Mouse (Mus musculus): ENCODE data around the gene Tspan4. TPM values are rescaled to one million over a fixed set of nuclear protein-coding genes. Genes with fewer than 3 reads are reported as not detected.
A peak's percentile ranks its signal among the peaks of the same experiment; 100 is the strongest.

Tspan4 gene
- polyA plus RNA-seq, 1 experiment from 2014 or later, result 72.8 TPM

- H3K27me3 ChIP-seq (replicated peaks), result peaks cover 32% of the 10 kb centered on the region
- H3K36me3 ChIP-seq, result peaks cover 13% of the 10 kb centered on the region
- H3K4me1 ChIP-seq, result peaks cover 64% of the 10 kb centered on the region
- H3K4me3 ChIP-seq (replicated peaks), result no peak overlapping the region; the same call in 1 of the 2 replicates
- H3K9me3 ChIP-seq, result no peaks in the 10 kb centered on the region
- ATAC-seq (ENCODE audit: insufficient read depth, low FRiP score, low read depth), result no peak
- peak overlapping the region; percentile 48 for H3K4me2 ChIP-seq
- H3K27ac ChIP-seq, result no peak overlapping the region
- no peak overlapping the region for H3K9ac ChIP-seq
- 37% methylated on average over 10 of the region's 10 CpGs for WGBS
Observed at GRCm38 (mm10) chr7:141465388-141466044, 9.5 kb upstream of the Tspan4 start.

- Histone ChIP-seq H3K27me3 (replicated peaks) (peaks cover 32% of the 10 kb centered on the region), H3K36me3 (peaks cover 18% of the 10 kb centered on the region), H3K9me3 (no peaks in the 10 kb centered on the region), H3K4me2 (no peak overlapping the region), H3K4me3 (replicated peaks) (no peak overlapping the region), H3K27ac (no peak overlapping the region), H3K4me1 (peaks cover 60% of the 10 kb centered on the region), H3K9ac (no peak overlapping the region)
- ATAC-seq (ENCODE audit: insufficient read depth, low FRiP score, low read depth), result no peak
- WGBS, result 78% methylated on average over 7 of the region's 7 CpGs
Observed at GRCm38 (mm10) chr7:141466045-141466394, 9.0 kb upstream of the Tspan4 start.

- Histone ChIP-seq H3K9me3 (no peaks in the 10 kb centered on the region), H3K4me2 (peak overlapping the region; percentile 84), H3K9ac (peak overlapping the region; percentile 62; the same call in 1 of the 2 replicates), H3K4me3 (replicated peaks) (peak overlapping the region; percentile 83), H3K4me1 (peaks cover 54% of the 10 kb centered on the region), H3K27ac (peak overlapping the region; percentile 95), H3K36me3 (peaks cover 24% of the 10 kb centered on the region), H3K27me3 (replicated peaks) (peaks cover 31% of the 10 kb centered on the region)
- ATAC-seq (ENCODE audit: insufficient read depth, low FRiP score, low read depth), result no peak
- WGBS, result 56% methylated on average over 10 of the region's 10 CpGs
Observed at GRCm38 (mm10) chr7:141466607-141467148, 8.4 kb upstream of the Tspan4 start.

- peaks cover 49% of the 10 kb centered on the region for H3K4me1 ChIP-seq
Observed at GRCm38 (mm10) chr7:141467230-141468030, 7.6 kb upstream of the Tspan4 start, which contains the start of gene Cd151. TSS of gene Cd151 (plus strand) at chr7:141467392.

GRCm38 (mm10) chr7:141468164-141468521 is 6.9 kb upstream of the Tspan4 start:
- ATAC-seq (ENCODE audit: insufficient read depth, low FRiP score, low read depth), result no peak
- Histone ChIP-seq H3K36me3 (peaks cover 24% of the 10 kb centered on the region), H3K9ac (peak overlapping the region; percentile 62; the same call in 1 of the 2 replicates), H3K4me3 (replicated peaks) (peak overlapping the region; percentile 83), H3K4me2 (peak overlapping the region; percentile 84), H3K27me3 (replicated peaks) (peaks cover 18% of the 10 kb centered on the region), H3K4me1 (peaks cover 46% of the 10 kb centered on the region), H3K27ac (peak overlapping the region; percentile 95), H3K9me3 (no peaks in the 10 kb centered on the region)
- WGBS, result 10% methylated on average over 5 of the region's 5 CpGs

More at GRCm38 (mm10) chr7:141467230-141468030, 7.6 kb upstream of the Tspan4 start, which contains the start of gene Cd151:
- peak; percentile 85 for ATAC-seq (ENCODE audit: insufficient read depth, low FRiP score, low read depth)
- Histone ChIP-seq H3K27me3 (replicated peaks) (peaks cover 23% of the 10 kb centered on the region), H3K9me3 (no peaks in the 10 kb centered on the region), H3K36me3 (peaks cover 24% of the 10 kb centered on the region), H3K9ac (peak within 1 kb of the TSS; percentile 62), H3K27ac (peak within 1 kb of the TSS; percentile 95), H3K4me3 (replicated peaks) (peak within 1 kb of the TSS; percentile 83), H3K4me2 (peak within 1 kb of the TSS; percentile 84)
- WGBS, result under 1% methylated on average over 52 of the region's 52 CpGs

- Histone ChIP-seq H3K4me2 (peak overlapping the region; percentile 84), H3K4me3 (replicated peaks) (peak overlapping the region; percentile 83), H3K9me3 (no peaks in the 10 kb centered on the region), H3K27me3 (replicated peaks) (peaks cover 14% of the 10 kb centered on the region; the same call in 1 of the 2 replicates), H3K9ac (peak overlapping the region; percentile 62; the same call in 1 of the 2 replicates), H3K27ac (peak overlapping the region; percentile 95), H3K4me1 (peaks cover 43% of the 10 kb centered on the region), H3K36me3 (peaks cover 24% of the 10 kb centered on the region)
- WGBS, result 6% methylated on average over 8 of the region's 8 CpGs
- ATAC-seq (ENCODE audit: insufficient read depth, low FRiP score, low read depth), result peak; percentile 57
Observed at GRCm38 (mm10) chr7:141468522-141469211, 6.4 kb upstream of the Tspan4 start.

DNA sequence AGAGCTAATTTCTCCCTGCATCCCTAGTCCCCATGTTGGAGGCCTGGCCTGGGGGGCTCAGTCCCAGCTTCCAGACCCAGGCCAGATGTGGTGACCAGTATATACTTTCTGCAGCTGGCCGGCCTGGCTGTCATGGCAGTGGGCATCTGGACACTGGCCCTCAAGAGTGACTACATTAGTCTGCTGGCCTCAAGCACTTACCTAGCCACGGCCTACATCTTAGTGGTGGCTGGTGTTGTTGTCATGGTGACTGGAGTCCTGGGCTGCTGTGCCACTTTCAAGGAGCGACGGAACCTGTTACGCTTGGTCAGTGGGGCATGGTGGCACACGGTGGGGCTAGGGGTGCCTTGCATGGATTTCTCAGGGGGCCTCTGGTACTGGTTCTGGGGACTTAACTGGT is 5.7 kb upstream of the Tspan4 start:
- Histone ChIP-seq H3K36me3 (peaks cover 24% of the 10 kb centered on the region), H3K4me3 (replicated peaks) (peak overlapping the region; percentile 83), H3K4me1 (peaks cover 46% of the 10 kb centered on the region), H3K9ac (peak overlapping the region; percentile 21; the same call in 1 of the 2 replicates), H3K27me3 (replicated peaks) (peaks cover 7% of the 10 kb centered on the region; the same call in 1 of the 2 replicates), H3K27ac (peak overlapping the region; percentile 95), H3K9me3 (no peaks in the 10 kb centered on the region), H3K4me2 (peak overlapping the region; percentile 84)
- no peak for ATAC-seq (ENCODE audit: insufficient read depth, low FRiP score, low read depth)
- 86% methylated on average over 6 of the region's 6 CpGs for WGBS

- Histone ChIP-seq H3K27ac (no peak overlapping the region), H3K9me3 (no peaks in the 10 kb centered on the region), H3K4me1 (peaks cover 39% of the 10 kb centered on the region), H3K4me3 (replicated peaks) (no peak overlapping the region), H3K9ac (no peak overlapping the region), H3K36me3 (peaks cover 24% of the 10 kb centered on the region), H3K4me2 (no peak overlapping the region), H3K27me3 (replicated peaks) (no peaks in the 10 kb centered on the region)
- ATAC-seq (ENCODE audit: insufficient read depth, low FRiP score, low read depth), result no peak
- 90% methylated on average over 18 of the region's 18 CpGs for WGBS
Observed at GRCm38 (mm10) chr7:141469901-141470636, 5.0 kb upstream of the Tspan4 start.

GRCm38 (mm10) chr7:141470637-141470944 is 4.4 kb upstream of the Tspan4 start:
- no peak for ATAC-seq (ENCODE audit: insufficient read depth, low FRiP score, low read depth)
- peaks cover 36% of the 10 kb centered on the region for H3K4me1 ChIP-seq
- H3K27ac ChIP-seq, result no peak overlapping the region
- H3K36me3 ChIP-seq, result peaks cover 24% of the 10 kb centered on the region
- 92% methylated on average over 10 of the region's 10 CpGs for WGBS
- no peak overlapping the region for H3K4me2 ChIP-seq
- H3K27me3 ChIP-seq (replicated peaks), result no peaks in the 10 kb centered on the region
- H3K9ac ChIP-seq, result no peak overlapping the region
- no peak overlapping the region for H3K4me3 ChIP-seq (replicated peaks)
- no peaks in the 10 kb centered on the region for H3K9me3 ChIP-seq

DNA sequence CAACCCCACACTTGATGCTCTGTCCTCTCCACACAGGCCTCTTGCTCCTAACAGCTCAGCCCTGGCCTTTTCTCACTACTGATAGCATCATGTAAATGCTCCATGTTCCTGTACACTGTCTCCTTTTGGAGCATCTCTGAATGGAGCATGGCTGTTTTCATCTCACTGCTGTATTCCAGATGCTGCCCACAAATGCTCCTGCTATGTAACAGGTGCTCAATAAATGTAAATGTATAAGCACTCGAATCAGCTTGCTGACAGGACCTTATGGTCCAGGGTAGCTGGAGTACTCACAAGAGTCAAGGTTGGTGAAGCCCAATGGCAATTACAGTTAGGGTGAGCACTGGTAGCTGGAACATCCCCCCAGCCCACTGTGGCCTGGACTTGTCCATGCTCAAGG is 3.8 kb upstream of the Tspan4 start:
- peaks cover 41% of the 10 kb centered on the region for H3K4me1 ChIP-seq
- no peak for ATAC-seq (ENCODE audit: insufficient read depth, low FRiP score, low read depth)
- peaks cover 24% of the 10 kb centered on the region for H3K36me3 ChIP-seq
- no peak overlapping the region for H3K4me2 ChIP-seq
- no peak overlapping the region for H3K4me3 ChIP-seq (replicated peaks)
- no peak overlapping the region for H3K9ac ChIP-seq
- H3K9me3 ChIP-seq, result no peaks in the 10 kb centered on the region
- WGBS, result 92% methylated on average over 1 of the region's 1 CpGs
- H3K27me3 ChIP-seq (replicated peaks), result no peaks in the 10 kb centered on the region
- no peak overlapping the region for H3K27ac ChIP-seq

GRCm38 (mm10) chr7:141472226-141472625 is 2.8 kb upstream of the Tspan4 start:
- Histone ChIP-seq H3K9me3 (no peaks in the 10 kb centered on the region), H3K27ac (no peak overlapping the region), H3K4me1 (peaks cover 42% of the 10 kb centered on the region), H3K9ac (no peak overlapping the region), H3K36me3 (peaks cover 24% of the 10 kb centered on the region), H3K27me3 (replicated peaks) (no peaks in the 10 kb centered on the region), H3K4me3 (replicated peaks) (no peak overlapping the region), H3K4me2 (no peak overlapping the region)
- no peak for ATAC-seq (ENCODE audit: insufficient read depth, low FRiP score, low read depth)
- WGBS, result 75% methylated on average over 6 of the region's 6 CpGs
